Mouse (Mus musculus) liver, embryonic 14.5 days (tissue): ENCODE data around the gene Smg6. TPM values are rescaled to one million over a fixed set of nuclear protein-coding genes. Genes with fewer than 3 reads are reported as not detected.

Experiments used
- ATAC-seq: fragments of 200-750 bp; cut with Nextera tagmentation; 2 replicates; pipeline ENCODE4 v1.8.0; 2017; ENCODE audit warnings: moderate number of reproducible peaks, mild to moderate bottlenecking, moderate library complexity; ENCODE audit not compliant: insufficient read depth
- DNase-seq, 3 experiments: peaks; one replicate each; pipeline ENCODE4 v3.0.0-alpha.2; 2012 to 2013; ENCODE audit warnings: low read depth in 3 of 3, low spot score in 3 of 3
- H3K27ac ChIP-seq: fragments of 300-500 bp; sonication (generic); 2 replicates; pipeline ENCODE4 v1.5.1; 2014; ENCODE audit warnings: moderate library complexity, mild to moderate bottlenecking, control low read depth, inconsistent platforms
- H3K27me3 ChIP-seq: fragments of 300-500 bp; sonication (generic); 2 replicates; pipeline ENCODE4 v1.6.1; 2014; ENCODE audit warnings: mild to moderate bottlenecking, low read length, moderate library complexity; ENCODE audit not compliant: control insufficient read depth, insufficient read depth
- H3K36me3 ChIP-seq: fragments of 300-500 bp; sonication (generic); replicated peaks from 2 replicates; pipeline ENCODE4 v1.6.1; 2014; ENCODE audit warnings: low read depth; ENCODE audit not compliant: control insufficient read depth, insufficient read depth
- H3K4me1 ChIP-seq, 2 experiments: fragments of 200-500 bp in 1 of 2; fragments of 300-500 bp in 1 of 2; sonication (generic) in 1 of 2; replicated peaks; 2 replicates each; pipeline ENCODE4 v1.6.1; 2012 to 2014; ENCODE audit warnings: antibody characterized with exemption in 1 of 2, inconsistent platforms in 1 of 2, low read length in 1 of 2; ENCODE audit not compliant: control insufficient read depth in 2 of 2, insufficient read depth in 2 of 2
- H3K4me2 ChIP-seq: fragments of 300-500 bp; sonication (generic); 2 replicates; pipeline ENCODE4 v1.6.1; 2014; ENCODE audit warnings: low read depth, mild to moderate bottlenecking, control low read depth, moderate library complexity
- H3K4me3 ChIP-seq, 2 experiments: fragments of 200-500 bp in 1 of 2; fragments of 300-500 bp in 1 of 2; sonication (generic) in 1 of 2; 2 replicates each; pipeline ENCODE4 v1.5.1; 2012 to 2014; ENCODE audit warnings: low read depth in 2 of 2, low read length in 2 of 2, mild to moderate bottlenecking in 2 of 2, control low read depth in 1 of 2, inconsistent platforms in 1 of 2, moderate library complexity in 1 of 2; ENCODE audit not compliant: insufficient read depth in 1 of 2
- H3K9ac ChIP-seq: fragments of 300-500 bp; sonication (generic); replicated peaks from 2 replicates; pipeline ENCODE4 v1.6.1; 2014; ENCODE audit warnings: mild to moderate bottlenecking, control low read depth, moderate library complexity
- H3K9me3 ChIP-seq: fragments of 300-500 bp; sonication (generic); 2 replicates; pipeline ENCODE4 v1.6.1; 2016; ENCODE audit warnings: low read length, mixed read lengths; ENCODE audit not compliant: control insufficient read depth
- CTCF ChIP-seq: IDR thresholded peaks from 2 replicates; pipeline ENCODE4 v1.5.1; 2016; ENCODE audit warnings: antibody characterized with exemption, low read depth, control low read depth
- EP300 ChIP-seq: IDR thresholded peaks from 2 replicates; pipeline ENCODE4 v1.6.1; 2016; ENCODE audit warnings: antibody characterized with exemption, low read depth
- WGBS: fragments of 180-500 bp; shearing (Covaris S2); extraction: QIAGEN DNeasy Blood & Tissue Kit; methylation state at CpG from one replicate; pipeline ENCODE4 v1.1.7; 2014; ENCODE audit not compliant: insufficient replicate concordance; 5-methylcytosine and 5-hydroxymethylcytosine counted together
- polyA plus RNA-seq, 2 experiments: library from polyadenylated mRNA; depleted of rRNA in 1 of 2; stranded (reverse) in 1 of 2; unstranded in 1 of 2; fragments of >200 nt; fragmentation: Nextera tagmentation in 1 of 2; extraction: Ambion mirVana in 1 of 2; gene quantifications; 2 replicates each; pipeline versions ENCODE4 v1.2.1 to v1.2.3; 2012 to 2014

The Smg6 gene
- polyA plus RNA-seq, 2 experiments: 3.2 to 5.9 TPM

DNA sequence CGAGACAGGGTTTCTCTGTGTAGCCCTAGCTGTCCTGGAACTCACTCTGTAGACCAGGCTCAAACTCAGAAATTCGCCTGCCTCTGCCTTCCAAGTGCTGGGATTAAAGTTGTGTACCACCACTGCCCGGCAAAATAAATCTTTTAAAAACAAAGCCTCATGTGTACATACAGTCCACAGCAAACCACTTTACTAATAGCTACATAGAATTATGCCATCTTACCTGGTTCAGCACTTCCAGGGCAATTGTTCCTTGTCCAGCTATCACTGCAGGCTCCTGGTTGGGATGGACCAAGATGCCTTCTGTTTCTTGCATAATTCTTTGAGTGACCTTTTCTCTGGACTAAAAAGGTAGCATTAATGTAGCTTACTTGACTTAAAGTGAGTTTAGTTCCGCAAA is 15.6 kb upstream of the Smg6 start:
- H3K4me2 ChIP-seq: no peak overlapping the region
- DNase-seq (no peak), ATAC-seq (no peak)
- H3K4me1 ChIP-seq: no peaks in the 10 kb centered on the region
- no peak overlapping the region for H3K4me3 ChIP-seq
- no peak for TF ChIP-seq EP300
- no peak for TF ChIP-seq CTCF
- H3K27me3 ChIP-seq: no peaks in the 10 kb centered on the region
- no peak overlapping the region for H3K9ac ChIP-seq
- 64% methylated on average over 4 of the region's 4 CpGs for WGBS
- H3K27ac ChIP-seq: no peak overlapping the region
- H3K9me3 ChIP-seq: no peaks in the 10 kb centered on the region
- peaks cover 44% of the 10 kb centered on the region for H3K36me3 ChIP-seq

DNA sequence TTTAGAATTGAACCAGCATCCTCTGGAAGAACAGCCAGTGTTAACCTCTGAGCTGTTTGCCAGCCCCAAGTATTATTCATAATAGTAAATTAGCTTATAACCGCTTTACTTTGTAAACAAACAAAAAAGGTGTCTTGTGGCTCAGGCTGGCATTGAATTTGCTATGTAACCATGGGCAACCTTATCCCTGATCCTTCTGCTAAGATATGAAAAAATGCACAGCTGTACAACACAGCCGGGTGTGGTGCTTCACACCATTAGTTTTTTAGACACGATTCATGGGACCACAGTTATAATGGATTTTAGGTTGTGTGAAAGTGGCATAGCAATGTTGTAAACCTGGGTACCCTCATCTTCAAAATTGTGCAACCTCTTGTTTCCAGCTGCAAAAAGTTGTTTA is 13.1 kb upstream of the Smg6 start:
- H3K4me1 ChIP-seq: no peaks in the 10 kb centered on the region
- H3K9ac ChIP-seq: no peak overlapping the region
- H3K9me3 ChIP-seq: no peaks in the 10 kb centered on the region
- no peak for ATAC-seq
- WGBS: 40% methylated on average over 3 of the region's 3 CpGs
- no peak overlapping the region for H3K27ac ChIP-seq
- H3K4me3 ChIP-seq: no peak overlapping the region
- peaks cover 21% of the 10 kb centered on the region for H3K36me3 ChIP-seq
- no peaks in the 10 kb centered on the region for H3K27me3 ChIP-seq
- no peak for DNase-seq
- TF ChIP-seq CTCF: no peak
- no peak for TF ChIP-seq EP300
- H3K4me2 ChIP-seq: no peak overlapping the region

DNA sequence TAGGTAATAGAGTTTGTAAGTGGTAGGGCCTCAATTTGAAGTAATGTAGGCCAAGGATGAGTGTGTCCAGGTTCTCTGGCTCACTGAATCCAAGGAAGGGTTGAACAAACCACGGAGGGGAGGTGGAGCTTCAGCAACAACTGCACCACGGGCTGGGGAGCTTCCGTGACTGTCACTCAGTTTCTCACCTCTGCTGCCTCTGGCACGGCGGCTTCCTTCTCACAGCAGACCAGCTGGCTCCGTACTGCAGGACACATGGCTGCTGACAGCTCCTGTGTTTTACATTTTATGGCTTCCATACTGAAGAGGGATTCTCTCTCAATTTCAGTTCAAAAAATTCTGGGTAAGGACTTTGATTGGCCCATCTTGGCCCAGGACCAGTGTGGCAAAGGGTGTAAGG is 6.4 kb upstream of the Smg6 start:
- WGBS: 71% methylated on average over 6 of the region's 6 CpGs
- Histone ChIP-seq H3K27ac (no peak overlapping the region), H3K4me3 (no peak overlapping the region), H3K27me3 (no peaks in the 10 kb centered on the region), H3K36me3 (no peaks in the 10 kb centered on the region; the same call in 1 of the 2 replicates), H3K4me2 (no peak overlapping the region), H3K9me3 (no peaks in the 10 kb centered on the region), H3K4me1 (peaks cover 0 to 1% of the 10 kb centered on the region in 2 experiments; a peak in 2 of 4 replicates), H3K9ac (no peak overlapping the region)
- ATAC-seq (no peak), DNase-seq (no peak)
- TF ChIP-seq EP300 (no peak), CTCF (no peak)

DNA sequence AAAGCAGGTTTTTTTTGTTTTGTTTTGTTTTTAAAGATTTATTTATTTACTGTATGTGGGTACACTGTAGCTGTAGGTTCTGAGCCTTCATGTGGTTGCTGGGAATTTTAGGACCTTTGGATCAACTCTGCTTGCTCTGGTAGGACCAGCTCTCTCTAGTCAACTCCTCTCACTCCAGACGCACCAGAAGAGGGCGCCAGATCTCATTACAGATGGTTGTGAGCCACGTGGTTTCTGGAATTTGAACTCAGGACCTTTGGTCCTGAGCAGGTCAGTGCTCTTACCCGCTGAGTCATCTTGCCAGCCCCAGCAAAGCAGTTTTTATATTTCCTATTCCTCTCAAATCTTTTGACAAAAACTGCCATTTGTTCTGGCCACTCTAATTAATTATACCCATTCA is 1.5 kb upstream of the Smg6 start:
- Histone ChIP-seq H3K4me3 (no peak overlapping the region), H3K27ac (no peak overlapping the region), H3K9me3 (no peaks in the 10 kb centered on the region), H3K36me3 (no peaks in the 10 kb centered on the region; the same call in 1 of the 2 replicates), H3K9ac (no peak overlapping the region), H3K4me1 (peaks cover 5 to 14% of the 10 kb centered on the region in 2 experiments), H3K27me3 (no peaks in the 10 kb centered on the region), H3K4me2 (peak overlapping the region; percentile 83)
- DNase-seq (peak in 2 of 3 experiments; percentile 24 to 31), ATAC-seq (no peak)
- peak; percentile 73 for TF ChIP-seq CTCF
- TF ChIP-seq EP300: no peak
- 43% methylated on average over 4 of the region's 4 CpGs for WGBS

DNA sequence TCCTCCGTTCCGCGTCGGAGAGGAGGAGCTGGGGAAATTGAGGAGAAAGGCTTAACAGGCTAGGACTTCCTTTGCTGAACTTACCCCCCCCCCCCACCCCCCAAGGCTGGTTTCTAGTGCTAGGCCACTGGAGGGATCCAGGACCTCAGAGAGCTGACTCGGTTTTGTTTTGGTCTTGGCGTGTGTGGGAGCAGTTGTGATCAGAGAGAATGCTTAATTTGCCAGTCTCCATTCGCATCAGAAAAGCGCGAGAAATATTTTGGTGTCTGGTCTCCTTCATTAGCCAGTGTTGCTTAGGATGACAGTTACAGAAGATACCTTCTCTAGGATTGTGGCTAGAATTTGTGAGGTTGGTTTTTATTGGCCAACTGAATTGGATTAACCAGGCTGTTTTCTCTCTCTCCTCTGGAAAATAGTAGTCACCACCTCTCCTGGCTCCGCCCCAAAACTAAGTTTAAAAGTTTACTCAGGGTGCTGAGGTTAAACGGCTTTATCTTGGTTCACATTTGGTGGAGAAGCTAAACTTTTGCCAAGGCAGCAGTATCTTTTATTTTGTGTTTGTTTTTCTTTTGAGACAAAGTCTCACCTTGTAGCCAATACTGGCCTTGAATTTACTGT is 874 bp downstream of the Smg6 start:
- WGBS: 2% methylated on average over 11 of the region's 11 CpGs
- Histone ChIP-seq H3K4me2 (peak overlapping the region; percentile 83), H3K9ac (peak overlapping the region; percentile 83), H3K27ac (peak overlapping the region; percentile 85), H3K9me3 (no peaks in the 10 kb centered on the region), H3K36me3 (no peaks in the 10 kb centered on the region; the same call in 1 of the 2 replicates), H3K4me1 (peaks cover 5 to 14% of the 10 kb centered on the region in 2 experiments), H3K27me3 (no peaks in the 10 kb centered on the region), H3K4me3 (peak overlapping the region; percentile 85 to 87)
- TF ChIP-seq CTCF (no peak), EP300 (no peak)
- DNase-seq (peak; percentile 47 to 70 (median 64)), ATAC-seq (no peak; the same call in 1 of the 2 replicates)
